In the genomic region with DNA sequence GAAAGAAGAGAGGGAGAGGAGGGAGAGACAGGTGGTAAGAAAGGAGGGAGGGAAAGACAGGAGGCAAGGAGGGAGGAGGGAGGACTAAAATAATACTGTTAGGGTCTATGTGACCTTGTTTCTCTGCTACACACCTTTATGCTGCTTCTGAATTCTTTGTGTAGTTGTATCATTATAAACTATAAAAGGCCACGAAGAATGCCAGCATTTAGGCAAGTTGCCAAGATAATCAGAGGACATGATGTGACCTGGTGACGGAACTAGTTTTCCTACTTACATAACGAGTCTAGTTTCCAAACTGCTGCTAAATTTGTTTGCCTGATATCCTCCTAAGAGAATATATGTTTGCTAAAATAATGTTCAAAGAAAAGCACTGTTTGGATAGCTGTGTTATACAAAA, we compare ENCODE assay signal across 16 mouse cellular contexts.
"Had no signal": no experiment of that assay in that cellular context is flagged by ENCODE, and none has a peak within 500 bp of the region (broad histone marks: within the 10 kb centered on the region; RNA-seq: fewer than 3 reads in every experiment).

No protein-coding gene starts in this region.

- H3K27ac ChIP-seq: kidney, postnatal 0 days; limb, embryonic 12.5 days; liver, embryonic 15.5 days; lung, embryonic 15.5 days; macrophage; midbrain, embryonic 15.5 days; neural tube, embryonic 12.5 days had no signal

- H3K9ac ChIP-seq: limb, embryonic 12.5 days; liver, embryonic 15.5 days; lung, embryonic 15.5 days; midbrain, embryonic 15.5 days; neural tube, embryonic 12.5 days had no signal

- H3K4me1 ChIP-seq: limb, embryonic 12.5 days; liver, embryonic 15.5 days; lung, embryonic 15.5 days; megakaryocyte, embryonic 14.5 days; midbrain, embryonic 15.5 days; neural tube, embryonic 12.5 days had no signal

- H3K27me3 ChIP-seq: limb, embryonic 12.5 days; liver, embryonic 15.5 days; lung, embryonic 15.5 days; megakaryocyte, embryonic 14.5 days; midbrain, embryonic 15.5 days; neural tube, embryonic 12.5 days had no signal

- H3K4me2 ChIP-seq: limb, embryonic 12.5 days; liver, embryonic 11.5 days; liver, embryonic 15.5 days; lung, embryonic 15.5 days; midbrain, embryonic 11.5 days; midbrain, embryonic 15.5 days; neural tube, embryonic 12.5 days had no signal

- H3K9me3 ChIP-seq: limb, embryonic 12.5 days; liver, embryonic 15.5 days; lung, embryonic 15.5 days; megakaryocyte, embryonic 14.5 days; midbrain, embryonic 15.5 days; neural tube, embryonic 12.5 days had no signal

- H3K36me3 ChIP-seq: limb, embryonic 12.5 days; liver, embryonic 15.5 days; lung, embryonic 15.5 days; midbrain, embryonic 15.5 days; neural tube, embryonic 12.5 days had no signal

- ATAC-seq: midbrain, embryonic 15.5 days had no signal

- H3K4me3 ChIP-seq: limb, embryonic 12.5 days; liver, embryonic 15.5 days; lung, embryonic 15.5 days; megakaryocyte, embryonic 14.5 days; midbrain, embryonic 15.5 days; neural tube, embryonic 12.5 days had no signal

- DNase-seq: kidney, adult 11 months; kidney, adult 9 months; kidney, postnatal 36 days; lung, postnatal 14 days; right cerebral cortex, postnatal 14 days; thymus, postnatal 36 days had no signal
